Mouse (Mus musculus) liver, embryonic 13.5 days (tissue): ENCODE measurements at regions not wholly inside any gene's neighbourhood (a gene's known extent, or its start where the extent isn't known, plus 50 kb on each side); places are given as distances from the start of the nearest gene placed in this dataset.

Source experiments
- ATAC-seq: fragments of 200-750 bp; cut with Nextera tagmentation; 2 replicates; pipeline ENCODE4 v1.8.0; 2017; ENCODE audit warnings: low read depth, mild to moderate bottlenecking, moderate number of reproducible peaks, moderate library complexity
- DNase-seq: peaks from one replicate; pipeline ENCODE4 v3.0.0; 2022
- H3K27ac ChIP-seq: fragments of 300-500 bp; sonication (generic); 2 replicates; pipeline ENCODE4 v1.5.1; 2015; ENCODE audit warnings: moderate library complexity, mild to moderate bottlenecking, inconsistent platforms
- H3K27me3 ChIP-seq: fragments of 300-500 bp; sonication (generic); 2 replicates; pipeline ENCODE4 v1.6.1; 2015; ENCODE audit warnings: mild to moderate bottlenecking, inconsistent platforms
- H3K36me3 ChIP-seq: fragments of 300-500 bp; sonication (generic); 2 replicates; pipeline ENCODE4 v1.6.1; 2015; ENCODE audit warnings: mild to moderate bottlenecking, inconsistent platforms
- H3K4me1 ChIP-seq: fragments of 300-500 bp; sonication (generic); replicated peaks from 2 replicates; pipeline ENCODE4 v1.6.1; 2015; ENCODE audit warnings: inconsistent platforms
- H3K4me2 ChIP-seq: fragments of 300-500 bp; sonication (generic); 2 replicates; pipeline ENCODE4 v1.6.1; 2015; ENCODE audit warnings: inconsistent platforms, mild to moderate bottlenecking, moderate library complexity
- H3K4me3 ChIP-seq: fragments of 300-500 bp; sonication (generic); replicated peaks from 2 replicates; pipeline ENCODE4 v1.5.1; 2015; ENCODE audit warnings: mild to moderate bottlenecking, inconsistent platforms
- H3K9ac ChIP-seq: fragments of 300-500 bp; sonication (generic); 2 replicates; pipeline ENCODE4 v1.6.1; 2015; ENCODE audit warnings: mild to moderate bottlenecking, inconsistent platforms
- H3K9me3 ChIP-seq: fragments of 300-500 bp; sonication (generic); replicated peaks from 2 replicates; pipeline ENCODE4 v1.6.1; 2016; ENCODE audit warnings: inconsistent platforms
- WGBS: fragments of 180-500 bp; shearing (Covaris S2); methylation state at CpG from one replicate; pipeline ENCODE4 v1.1.7; 2015; ENCODE audit not compliant: insufficient replicate concordance; 5-methylcytosine and 5-hydroxymethylcytosine counted together

- ATAC-seq (no peak), DNase-seq (no peak)
- no peak overlapping the region for H3K4me3 ChIP-seq
These were observed 137.4 kb downstream of the Kitl start for GRCm38 (mm10) chr10:100152821-100153220.

GRCm38 (mm10) chr10:100153311-100153710, 137.9 kb downstream of the Kitl start:
- Histone ChIP-seq H3K4me3 (no peak overlapping the region), H3K27ac (no peak overlapping the region), H3K9me3 (no peaks in the 10 kb centered on the region), H3K4me1 (no peaks in the 10 kb centered on the region), H3K27me3 (no peaks in the 10 kb centered on the region), H3K4me2 (no peak overlapping the region), H3K36me3 (no peaks in the 10 kb centered on the region), H3K9ac (no peak overlapping the region)
- WGBS, result 73% methylated on average over 3 of the region's 3 CpGs
- ATAC-seq (no peak), DNase-seq (no peak)

More at GRCm38 (mm10) chr10:100152821-100153220, 137.4 kb downstream of the Kitl start:
- no peak overlapping the region for H3K4me2 ChIP-seq
- H3K36me3 ChIP-seq, result no peaks in the 10 kb centered on the region
- H3K4me1 ChIP-seq, result no peaks in the 10 kb centered on the region
- H3K9ac ChIP-seq, result no peak overlapping the region
- no peaks in the 10 kb centered on the region for H3K27me3 ChIP-seq
- no peak overlapping the region for H3K27ac ChIP-seq
- WGBS, result 53% methylated on average over 5 of the region's 5 CpGs
- H3K9me3 ChIP-seq, result no peaks in the 10 kb centered on the region

GRCm38 (mm10) chr10:100155566-100155965, 140.1 kb downstream of the Kitl start:
- Histone ChIP-seq H3K36me3 (no peaks in the 10 kb centered on the region), H3K4me3 (no peak overlapping the region), H3K27me3 (no peaks in the 10 kb centered on the region), H3K4me1 (no peaks in the 10 kb centered on the region), H3K27ac (no peak overlapping the region), H3K9ac (no peak overlapping the region), H3K4me2 (no peak overlapping the region), H3K9me3 (no peaks in the 10 kb centered on the region)
- no peak for ATAC-seq
- WGBS, result 52% methylated on average over 2 of the region's 2 CpGs
- no peak for DNase-seq

- ATAC-seq, result no peak
- WGBS, result 19% methylated on average over 14 of the region's 14 CpGs
- Histone ChIP-seq H3K36me3 (no peaks in the 10 kb centered on the region), H3K4me1 (no peaks in the 10 kb centered on the region), H3K27ac (no peak overlapping the region), H3K4me3 (no peak overlapping the region), H3K9me3 (no peaks in the 10 kb centered on the region), H3K4me2 (0 out of 2 replicates have a peak overlapping the region, but pooled peaks have one; percentile 19), H3K27me3 (no peaks in the 10 kb centered on the region), H3K9ac (no peak overlapping the region)
- DNase-seq, result no peak
These were observed 144.6 kb downstream of the Kitl start for GRCm38 (mm10) chr10:100159843-100160531.

GRCm38 (mm10) chr10:100160532-100160852, 145.1 kb downstream of the Kitl start:
- Histone ChIP-seq H3K27me3 (no peaks in the 10 kb centered on the region), H3K36me3 (no peaks in the 10 kb centered on the region), H3K9me3 (no peaks in the 10 kb centered on the region), H3K4me2 (no peak overlapping the region), H3K9ac (no peak overlapping the region), H3K4me3 (no peak overlapping the region), H3K27ac (no peak overlapping the region), H3K4me1 (no peaks in the 10 kb centered on the region)
- WGBS, result 14% methylated on average over 4 of the region's 4 CpGs
- ATAC-seq (no peak), DNase-seq (no peak)

- H3K4me1 ChIP-seq, result no peaks in the 10 kb centered on the region
- H3K27ac ChIP-seq, result no peak overlapping the region
- H3K4me2 ChIP-seq, result no peak overlapping the region
- no peak for ATAC-seq
- H3K9ac ChIP-seq, result no peak overlapping the region
- no peaks in the 10 kb centered on the region for H3K9me3 ChIP-seq
- DNase-seq, result no peak
- WGBS, result 33% methylated on average over 3 of the region's 3 CpGs
- no peaks in the 10 kb centered on the region for H3K27me3 ChIP-seq
- H3K36me3 ChIP-seq, result no peaks in the 10 kb centered on the region
- H3K4me3 ChIP-seq, result no peak overlapping the region
These were observed 145.7 kb downstream of the Kitl start for GRCm38 (mm10) chr10:100161117-100161516.

GRCm38 (mm10) chr10:100164526-100164925, 149.1 kb downstream of the Kitl start:
- H3K36me3 ChIP-seq, result no peaks in the 10 kb centered on the region
- no peaks in the 10 kb centered on the region for H3K27me3 ChIP-seq
- no peaks in the 10 kb centered on the region for H3K9me3 ChIP-seq
- H3K9ac ChIP-seq, result no peak overlapping the region
- no peak for DNase-seq
- H3K4me3 ChIP-seq, result no peak overlapping the region
- no peak overlapping the region for H3K4me2 ChIP-seq
- ATAC-seq, result no peak
- 20% methylated on average over 1 of the region's 1 CpGs for WGBS
- no peak overlapping the region for H3K27ac ChIP-seq
- H3K4me1 ChIP-seq, result no peaks in the 10 kb centered on the region

- ATAC-seq, result no peak
These were observed 155.4 kb downstream of the Kitl start for GRCm38 (mm10) chr10:100170836-100171235.

GRCm38 (mm10) chr10:100197673-100198072, 137.8 kb upstream of the Gm4301 start:
- Histone ChIP-seq H3K9ac (no peak overlapping the region), H3K4me3 (no peak overlapping the region), H3K36me3 (no peaks in the 10 kb centered on the region), H3K27ac (no peak overlapping the region), H3K27me3 (no peaks in the 10 kb centered on the region), H3K9me3 (no peaks in the 10 kb centered on the region), H3K4me2 (no peak overlapping the region), H3K4me1 (no peaks in the 10 kb centered on the region)
- DNase-seq (no peak), ATAC-seq (no peak)

More at GRCm38 (mm10) chr10:100170836-100171235, 155.4 kb downstream of the Kitl start:
- Histone ChIP-seq H3K36me3 (no peaks in the 10 kb centered on the region), H3K9ac (no peak overlapping the region), H3K4me3 (no peak overlapping the region), H3K27ac (no peak overlapping the region), H3K4me2 (no peak overlapping the region), H3K9me3 (no peaks in the 10 kb centered on the region), H3K4me1 (no peaks in the 10 kb centered on the region), H3K27me3 (no peaks in the 10 kb centered on the region)
- no peak for DNase-seq

GRCm38 (mm10) chr10:100199090-100199690, 136.3 kb upstream of the Gm4301 start:
- Histone ChIP-seq H3K9ac (no peak overlapping the region), H3K36me3 (no peaks in the 10 kb centered on the region), H3K4me1 (no peaks in the 10 kb centered on the region), H3K27me3 (no peaks in the 10 kb centered on the region), H3K27ac (no peak overlapping the region), H3K4me2 (no peak overlapping the region), H3K9me3 (no peaks in the 10 kb centered on the region), H3K4me3 (no peak overlapping the region)
- DNase-seq, result no peak
- ATAC-seq, result no peak
- 57% methylated on average over 8 of the region's 8 CpGs for WGBS

- H3K4me2 ChIP-seq, result no peak overlapping the region
These were observed 135.0 kb upstream of the Gm4301 start for GRCm38 (mm10) chr10:100200431-100200830.

More at GRCm38 (mm10) chr10:100200431-100200830, 135.0 kb upstream of the Gm4301 start:
- H3K27ac ChIP-seq, result no peak overlapping the region
- WGBS, result 41% methylated on average over 8 of the region's 8 CpGs
- H3K9ac ChIP-seq, result no peak overlapping the region
- no peaks in the 10 kb centered on the region for H3K9me3 ChIP-seq
- H3K27me3 ChIP-seq, result no peaks in the 10 kb centered on the region
- no peaks in the 10 kb centered on the region for H3K4me1 ChIP-seq
- DNase-seq (no peak), ATAC-seq (no peak)
- H3K36me3 ChIP-seq, result no peaks in the 10 kb centered on the region
- no peak overlapping the region for H3K4me3 ChIP-seq
